Mouse (Mus musculus): Measurements from ENCODE around the gene Gm20905.
"Not testable (repeated sequence)": the region's sequence is repeated elsewhere in the genome, so short reads cannot be mapped to it uniquely, and the experiment has no call there.

DNA sequence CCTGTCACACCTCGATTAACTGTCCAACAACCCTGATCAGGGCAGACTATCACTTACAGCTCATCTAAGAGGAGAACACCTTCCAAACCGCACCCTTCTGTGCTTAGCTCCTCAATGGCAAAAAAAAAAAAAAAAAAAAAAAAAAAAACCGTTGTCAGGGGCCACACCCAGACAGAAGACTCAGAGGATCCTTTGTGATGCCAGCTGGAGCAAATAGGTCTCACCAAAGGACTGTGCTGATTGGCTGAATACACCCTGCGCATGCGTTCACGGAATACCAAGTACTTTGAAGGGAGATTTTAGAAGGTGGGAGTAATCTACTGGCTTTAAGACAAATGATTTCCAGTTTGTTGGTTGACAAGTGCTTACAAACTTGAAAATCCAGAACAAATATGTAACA lies at the start of gene Gm20905:
- TF ChIP-seq CTCF, EP300 (IDR thresholded peaks at IDR 0.05; ENCODE audit: low read depth): not testable (repeated sequence)

Measured in heart, postnatal 0 days (tissue).